Mouse (Mus musculus) liver, postnatal 0 days (tissue): Measurements from ENCODE around the gene Crybb1. TPM values are rescaled to one million over a fixed set of nuclear protein-coding genes. Genes with fewer than 3 reads are reported as not detected.

Source experiments
- ATAC-seq: fragments of 200-750 bp; cut with Nextera tagmentation; 2 replicates; pipeline ENCODE4 v1.8.0; 2017; ENCODE audit warnings: mild to moderate bottlenecking, moderate library complexity
- DNase-seq: peaks from one replicate; pipeline ENCODE4 v3.0.0-alpha.2; 2016
- H3K27ac ChIP-seq: fragments of 300-500 bp; sonication (generic); 2 replicates; pipeline ENCODE4 v1.5.1; 2014; ENCODE audit warnings: antibody characterized with exemption, moderate library complexity, mild to moderate bottlenecking, low read depth
- H3K27me3 ChIP-seq: fragments of 300-500 bp; sonication (generic); 2 replicates; pipeline ENCODE4 v1.6.1; 2014; ENCODE audit warnings: low read length, control low read depth, mixed read lengths; ENCODE audit not compliant: insufficient read depth
- H3K36me3 ChIP-seq: fragments of 300-500 bp; sonication (generic); replicated peaks from 2 replicates; pipeline ENCODE4 v1.6.1; 2014; ENCODE audit warnings: mild to moderate bottlenecking, control low read depth, low read length, moderate library complexity, mixed read lengths; ENCODE audit not compliant: insufficient read depth
- H3K4me1 ChIP-seq: fragments of 300-500 bp; sonication (generic); 2 replicates; pipeline ENCODE4 v1.6.1; 2014; ENCODE audit warnings: antibody characterized with exemption, mild to moderate bottlenecking, control low read depth; ENCODE audit not compliant: insufficient read depth
- H3K4me2 ChIP-seq: fragments of 300-500 bp; sonication (generic); 2 replicates; pipeline ENCODE4 v1.6.1; 2014; ENCODE audit warnings: low read depth, mild to moderate bottlenecking, low read length, moderate library complexity, mixed read lengths
- H3K4me3 ChIP-seq: fragments of 300-500 bp; sonication (generic); 2 replicates; pipeline ENCODE4 v1.5.1; 2014; ENCODE audit warnings: low read depth, low read length
- H3K9ac ChIP-seq: fragments of 300-500 bp; sonication (generic); replicated peaks from 2 replicates; pipeline ENCODE4 v1.6.1; 2014; ENCODE audit warnings: mild to moderate bottlenecking, moderate library complexity
- H3K9me3 ChIP-seq: fragments of 300-500 bp; sonication (generic); 2 replicates; pipeline ENCODE4 v1.6.1; 2016; ENCODE audit warnings: mild to moderate bottlenecking, control low read depth, low read length, mixed read lengths
- CTCF ChIP-seq: sonication (generic); IDR thresholded peaks from 2 replicates; pipeline ENCODE4 v1.5.1; 2016; ENCODE audit warnings: antibody characterized with exemption, low read depth
- EP300 ChIP-seq: IDR thresholded peaks from 2 replicates; pipeline ENCODE4 v1.6.1; 2016; ENCODE audit warnings: antibody characterized with exemption, low read depth, mild to moderate bottlenecking
- WGBS: fragments of 180-500 bp; shearing (Covaris S2); extraction: QIAGEN DNeasy Blood & Tissue Kit; methylation state at CpG from one replicate; pipeline ENCODE4 v1.1.7; 2014; ENCODE audit not compliant: insufficient replicate concordance; 5-methylcytosine and 5-hydroxymethylcytosine counted together
- polyA plus RNA-seq: library from polyadenylated mRNA; unstranded; fragments of >200 nt; fragmentation: Nextera tagmentation; extraction: Ambion mirVana; gene quantifications from 2 replicates; pipeline ENCODE4 v1.2.1, GENCODE M21; 2015

Gene Crybb1
- polyA plus RNA-seq, 1 experiment from 2014 or later = 0.33 TPM

- 0 out of 2 replicates have a peak, but pooled peaks cover 2% of the 10 kb centered on the region for H3K4me1 ChIP-seq
- H3K9ac ChIP-seq = no peak overlapping the region
- TF ChIP-seq EP300 (no peak), CTCF (no peak)
- H3K4me3 ChIP-seq = no peak overlapping the region
- no peak for DNase-seq
- no peak overlapping the region for H3K27ac ChIP-seq
- peaks cover 52% of the 10 kb centered on the region for H3K27me3 ChIP-seq
- no peak overlapping the region for H3K4me2 ChIP-seq
- no peak for ATAC-seq
- 2% methylated on average over 56 of the region's 57 CpGs for whole genome bisulfite sequencing
- no peaks in the 10 kb centered on the region for H3K36me3 ChIP-seq
- no peaks in the 10 kb centered on the region for H3K9me3 ChIP-seq
Measured at GRCm38 (mm10) chr5:112228240-112229076, 27.2 kb upstream of the Crybb1 start.

GRCm38 (mm10) chr5:112235806-112236205 is 19.8 kb upstream of the Crybb1 start:
- no peaks in the 10 kb centered on the region; the same call in 1 of the 2 replicates for H3K4me1 ChIP-seq
- no peaks in the 10 kb centered on the region for H3K36me3 ChIP-seq
- H3K27ac ChIP-seq = no peak overlapping the region
- H3K27me3 ChIP-seq = peaks cover 8% of the 10 kb centered on the region; the same call in 1 of the 2 replicates
- 68% methylated on average over 5 of the region's 5 CpGs for WGBS
- no peak overlapping the region for H3K4me3 ChIP-seq
- no peak for DNase-seq
- no peak overlapping the region for H3K9ac ChIP-seq
- no peak for ATAC-seq
- H3K9me3 ChIP-seq = no peaks in the 10 kb centered on the region
- H3K4me2 ChIP-seq = no peak overlapping the region
- TF ChIP-seq CTCF (no peak), EP300 (no peak)

GRCm38 (mm10) chr5:112236631-112237030 is 19.0 kb upstream of the Crybb1 start:
- H3K36me3 ChIP-seq = no peaks in the 10 kb centered on the region
- H3K4me3 ChIP-seq = no peak overlapping the region
- 66% methylated on average over 2 of the region's 2 CpGs for WGBS
- no peak overlapping the region for H3K4me2 ChIP-seq
- peaks cover 7% of the 10 kb centered on the region for H3K4me1 ChIP-seq
- H3K27me3 ChIP-seq = peaks cover 8% of the 10 kb centered on the region; the same call in 1 of the 2 replicates
- no peak overlapping the region for H3K9ac ChIP-seq
- DNase-seq (no peak), ATAC-seq (no peak)
- no peaks in the 10 kb centered on the region for H3K9me3 ChIP-seq
- TF ChIP-seq CTCF (no peak), EP300 (no peak)
- H3K27ac ChIP-seq = no peak overlapping the region

- no peak for TF ChIP-seq EP300
- TF ChIP-seq CTCF = no peak
- H3K36me3 ChIP-seq = no peaks in the 10 kb centered on the region
- peaks cover 13% of the 10 kb centered on the region for H3K4me1 ChIP-seq
- no peak overlapping the region for H3K4me3 ChIP-seq
- 11% methylated on average over 16 of the region's 16 CpGs for WGBS
- DNase-seq (no peak), ATAC-seq (no peak)
- peaks cover 8% of the 10 kb centered on the region; the same call in 1 of the 2 replicates for H3K27me3 ChIP-seq
- no peaks in the 10 kb centered on the region for H3K9me3 ChIP-seq
- H3K9ac ChIP-seq = no peak overlapping the region
- H3K4me2 ChIP-seq = no peak overlapping the region
- no peak overlapping the region for H3K27ac ChIP-seq
Measured at GRCm38 (mm10) chr5:112237439-112237838, 18.2 kb upstream of the Crybb1 start.

GRCm38 (mm10) chr5:112237866-112238570 is 17.6 kb upstream of the Crybb1 start:
- no peak overlapping the region for H3K4me2 ChIP-seq
- H3K36me3 ChIP-seq = no peaks in the 10 kb centered on the region
- H3K4me1 ChIP-seq = peaks cover 14% of the 10 kb centered on the region
- H3K9ac ChIP-seq = no peak overlapping the region
- 62% methylated on average over 9 of the region's 9 CpGs for WGBS
- peaks cover 8% of the 10 kb centered on the region; the same call in 1 of the 2 replicates for H3K27me3 ChIP-seq
- no peak for DNase-seq
- H3K9me3 ChIP-seq = no peaks in the 10 kb centered on the region; the same call in 1 of the 2 replicates
- H3K4me3 ChIP-seq = no peak overlapping the region
- H3K27ac ChIP-seq = no peak overlapping the region
- TF ChIP-seq CTCF (no peak), EP300 (no peak)
- no peak for ATAC-seq

- ATAC-seq = no peak
- WGBS = 71% methylated on average over 3 of the region's 3 CpGs
Measured at GRCm38 (mm10) chr5:112238781-112239482, 16.7 kb upstream of the Crybb1 start.

More at GRCm38 (mm10) chr5:112238781-112239482, 16.7 kb upstream of the Crybb1 start:
- DNase-seq = no peak
- Histone ChIP-seq H3K27me3 (peaks cover 8% of the 10 kb centered on the region; the same call in 1 of the 2 replicates), H3K4me3 (no peak overlapping the region), H3K27ac (no peak overlapping the region), H3K9me3 (no peaks in the 10 kb centered on the region; the same call in 1 of the 2 replicates), H3K4me1 (peaks cover 14% of the 10 kb centered on the region), H3K36me3 (no peaks in the 10 kb centered on the region), H3K4me2 (no peak overlapping the region), H3K9ac (no peak overlapping the region)
- TF ChIP-seq CTCF = no peak
- TF ChIP-seq EP300 = no peak
